Mouse (Mus musculus): ENCODE results near the gene Ghrl. TPM values are rescaled to one million over a fixed set of nuclear protein-coding genes. Genes with fewer than 3 reads are reported as not detected.

The Ghrl gene
- polyA plus RNA-seq, 1 experiment from 2014 or later, result 1.2 TPM

DNA sequence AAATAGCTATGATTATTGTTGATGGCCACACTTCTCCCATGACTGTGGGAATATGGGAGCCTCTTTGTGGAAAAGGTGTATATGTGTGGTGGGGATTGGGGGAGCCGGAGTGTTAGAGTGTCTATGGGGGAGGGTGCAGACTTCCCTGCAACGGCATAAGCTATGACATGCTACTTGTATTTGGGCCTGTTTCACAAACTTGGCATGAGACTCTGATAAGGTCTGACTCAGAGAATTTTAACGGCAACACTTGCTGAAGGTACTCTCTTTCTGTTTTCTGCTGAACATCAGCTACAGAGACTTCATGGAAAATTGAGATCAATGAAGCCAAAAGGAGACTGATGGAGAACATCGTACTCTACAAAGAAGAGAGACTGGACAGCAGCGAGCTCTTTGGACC lies 26.3 kb downstream of the Ghrl start:
- Histone ChIP-seq H3K4me2 (no peak overlapping the region), H3K36me3 (replicated peaks) (no peaks in the 10 kb centered on the region), H3K9me3 (no peaks in the 10 kb centered on the region), H3K27me3 (no peaks in the 10 kb centered on the region), H3K4me1 (peaks cover 30% of the 10 kb centered on the region), H3K27ac (no peak overlapping the region), H3K9ac (no peak overlapping the region), H3K4me3 (replicated peaks) (no peak overlapping the region)
- 89% methylated on average over 5 of the region's 5 CpGs for WGBS
- ATAC-seq (ENCODE audit: low FRiP score), result no peak

DNA sequence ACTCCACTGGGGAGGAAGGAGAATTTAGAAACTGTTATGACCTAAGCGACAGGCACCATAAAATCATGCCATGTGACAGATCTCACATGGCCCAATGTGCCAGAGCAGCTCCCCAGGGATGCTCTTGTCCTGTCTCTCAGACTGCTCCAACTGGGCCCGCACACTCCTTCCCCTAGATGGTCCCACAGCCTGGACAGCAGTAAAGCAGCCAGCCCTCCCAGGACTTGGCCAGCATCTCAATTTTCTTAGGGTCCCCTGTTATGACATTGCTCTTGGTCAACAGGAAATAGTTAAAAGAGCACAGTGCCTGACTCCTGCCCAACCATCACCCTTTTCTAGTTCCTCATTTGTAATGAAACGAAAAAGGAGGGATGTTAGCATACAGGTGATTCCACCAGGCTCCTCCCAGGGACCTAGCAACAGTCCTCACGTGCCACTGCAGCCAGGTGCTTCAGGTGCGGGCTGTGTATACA lies 27.0 kb downstream of the Ghrl start:
- Histone ChIP-seq H3K36me3 (replicated peaks) (no peaks in the 10 kb centered on the region), H3K27ac (no peak overlapping the region), H3K4me2 (no peak overlapping the region), H3K4me3 (replicated peaks) (no peak overlapping the region), H3K9me3 (no peaks in the 10 kb centered on the region), H3K9ac (no peak overlapping the region), H3K27me3 (no peaks in the 10 kb centered on the region), H3K4me1 (peaks cover 23% of the 10 kb centered on the region)
- no peak for ATAC-seq (ENCODE audit: low FRiP score)
- WGBS, result 77% methylated on average over 5 of the region's 5 CpGs

DNA sequence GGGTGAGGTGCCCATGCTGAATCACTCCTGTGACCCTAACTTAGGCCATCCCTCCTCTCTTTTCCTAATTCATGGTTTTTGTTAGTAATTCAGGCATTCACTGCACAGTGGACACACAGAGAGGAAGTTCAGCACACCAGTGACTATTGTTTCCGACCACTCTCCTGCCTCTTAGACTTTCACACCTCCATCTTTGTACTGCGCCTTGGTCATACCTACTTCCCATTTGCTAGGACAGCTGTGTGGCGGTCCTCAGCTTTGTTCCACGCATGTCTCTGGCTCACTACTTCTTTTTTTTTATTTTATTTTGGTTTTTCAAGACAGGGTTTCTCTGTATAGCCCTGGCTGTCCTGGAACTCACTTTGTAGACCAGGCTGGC lies 28.6 kb downstream of the Ghrl start:
- Histone ChIP-seq H3K36me3 (replicated peaks) (no peaks in the 10 kb centered on the region), H3K27ac (no peak overlapping the region), H3K9me3 (no peaks in the 10 kb centered on the region), H3K4me2 (peak overlapping the region; percentile 19; the same call in 1 of the 2 replicates), H3K4me3 (replicated peaks) (no peak overlapping the region), H3K4me1 (peaks cover 16% of the 10 kb centered on the region), H3K9ac (no peak overlapping the region), H3K27me3 (no peaks in the 10 kb centered on the region)
- no peak for ATAC-seq (ENCODE audit: low FRiP score)
- 86% methylated on average over 4 of the region's 4 CpGs for WGBS

DNA sequence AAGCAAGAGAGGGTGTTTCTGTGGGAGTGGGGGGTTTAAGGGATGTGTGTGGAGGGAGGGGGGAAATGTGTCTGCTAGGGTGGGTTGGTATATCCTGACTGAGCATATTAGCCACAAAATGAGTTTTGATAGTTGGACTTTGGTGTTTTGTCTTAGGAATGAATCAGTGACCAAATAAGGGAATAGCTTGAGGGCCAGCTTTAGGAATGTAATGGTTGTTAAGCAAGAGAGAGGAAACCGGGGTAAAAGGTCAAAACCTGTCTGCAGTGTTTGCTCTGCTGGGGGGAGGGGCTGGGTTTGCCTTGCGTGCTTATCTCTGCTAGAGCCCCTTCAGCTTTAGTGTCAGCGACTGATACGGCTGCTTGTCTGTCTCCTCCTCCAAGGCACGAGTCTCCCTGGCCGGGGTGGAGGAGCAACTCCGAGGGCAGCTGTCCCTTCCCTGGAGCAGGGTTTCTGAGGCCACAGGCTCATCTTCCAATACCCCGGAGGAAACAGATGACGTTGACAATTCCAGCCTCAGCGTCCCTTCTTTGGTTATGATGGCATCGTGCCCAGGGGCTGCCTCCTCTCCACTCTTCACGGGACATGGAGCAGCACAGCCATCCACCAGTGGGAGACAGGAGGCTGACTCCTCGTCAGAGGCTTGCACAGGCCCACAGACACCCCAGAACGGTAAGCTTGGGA lies 29.1 kb downstream of the Ghrl start:
- Histone ChIP-seq H3K27me3 (no peaks in the 10 kb centered on the region), H3K4me2 (peak overlapping the region; percentile 19; the same call in 1 of the 2 replicates), H3K4me1 (peaks cover 14% of the 10 kb centered on the region), H3K36me3 (replicated peaks) (no peaks in the 10 kb centered on the region), H3K27ac (no peak overlapping the region), H3K4me3 (replicated peaks) (no peak overlapping the region), H3K9ac (no peak overlapping the region), H3K9me3 (no peaks in the 10 kb centered on the region)
- 18% methylated on average over 14 of the region's 14 CpGs for WGBS
- ATAC-seq (ENCODE audit: low FRiP score), result no peak

DNA sequence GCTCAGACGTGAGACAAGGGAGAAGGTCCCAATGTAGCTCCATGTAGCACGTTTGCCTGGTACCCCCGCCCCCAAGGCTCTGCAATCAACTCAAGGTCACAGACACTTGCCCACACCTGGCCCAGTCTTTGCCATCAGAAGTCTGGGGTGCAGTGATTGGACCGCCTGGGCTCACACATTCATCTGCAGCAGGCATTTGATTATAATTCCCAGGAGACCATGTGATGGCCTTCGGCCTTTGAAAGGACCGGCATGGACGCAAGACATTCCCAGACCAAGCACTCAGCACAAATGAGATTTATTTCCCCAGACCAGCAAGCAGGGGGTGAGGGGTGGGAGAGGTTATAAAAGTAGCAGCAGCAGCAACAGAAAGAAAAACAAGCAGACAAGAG lies 29.7 kb downstream of the Ghrl start:
- H3K4me3 ChIP-seq (replicated peaks), result no peak overlapping the region
- no peak overlapping the region for H3K9ac ChIP-seq
- ATAC-seq (ENCODE audit: low FRiP score), result no peak
- no peak overlapping the region for H3K27ac ChIP-seq
- peaks cover 14% of the 10 kb centered on the region for H3K4me1 ChIP-seq
- no peaks in the 10 kb centered on the region for H3K27me3 ChIP-seq
- H3K9me3 ChIP-seq, result no peaks in the 10 kb centered on the region
- H3K4me2 ChIP-seq, result 0 out of 2 replicates have a peak overlapping the region, but pooled peaks have one; percentile 19
- no peaks in the 10 kb centered on the region for H3K36me3 ChIP-seq (replicated peaks)
- 40% methylated on average over 7 of the region's 7 CpGs for WGBS

DNA sequence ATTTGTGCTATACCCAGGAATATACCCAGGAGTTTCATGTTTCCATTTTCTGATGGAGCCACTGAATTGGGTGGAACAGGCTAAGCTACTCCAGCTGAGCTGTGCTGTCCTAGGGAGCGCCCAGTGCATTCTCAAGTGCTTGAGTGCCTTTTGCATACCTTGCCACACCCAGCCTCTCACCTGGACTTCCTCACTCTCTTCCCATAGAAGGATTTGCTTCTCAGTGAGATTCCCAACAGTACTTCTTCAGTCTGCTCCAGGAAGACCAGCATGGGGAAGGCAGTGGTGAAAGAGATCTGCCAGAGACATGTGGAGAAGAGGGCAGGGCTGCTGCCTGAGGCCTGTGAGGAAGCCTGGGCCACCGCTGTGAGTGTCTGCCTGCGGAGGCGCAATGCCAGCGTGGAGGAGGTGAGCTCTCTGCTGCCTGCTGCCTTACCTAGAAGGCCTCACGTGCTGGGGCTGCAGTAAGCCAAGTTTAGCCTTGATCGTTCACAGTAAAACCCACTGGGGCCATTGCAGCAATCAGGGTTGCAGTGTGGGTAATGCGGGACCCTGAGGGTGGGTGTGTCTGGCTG lies 33.0 kb downstream of the Ghrl start:
- ATAC-seq (ENCODE audit: low FRiP score), result no peak

DNA sequence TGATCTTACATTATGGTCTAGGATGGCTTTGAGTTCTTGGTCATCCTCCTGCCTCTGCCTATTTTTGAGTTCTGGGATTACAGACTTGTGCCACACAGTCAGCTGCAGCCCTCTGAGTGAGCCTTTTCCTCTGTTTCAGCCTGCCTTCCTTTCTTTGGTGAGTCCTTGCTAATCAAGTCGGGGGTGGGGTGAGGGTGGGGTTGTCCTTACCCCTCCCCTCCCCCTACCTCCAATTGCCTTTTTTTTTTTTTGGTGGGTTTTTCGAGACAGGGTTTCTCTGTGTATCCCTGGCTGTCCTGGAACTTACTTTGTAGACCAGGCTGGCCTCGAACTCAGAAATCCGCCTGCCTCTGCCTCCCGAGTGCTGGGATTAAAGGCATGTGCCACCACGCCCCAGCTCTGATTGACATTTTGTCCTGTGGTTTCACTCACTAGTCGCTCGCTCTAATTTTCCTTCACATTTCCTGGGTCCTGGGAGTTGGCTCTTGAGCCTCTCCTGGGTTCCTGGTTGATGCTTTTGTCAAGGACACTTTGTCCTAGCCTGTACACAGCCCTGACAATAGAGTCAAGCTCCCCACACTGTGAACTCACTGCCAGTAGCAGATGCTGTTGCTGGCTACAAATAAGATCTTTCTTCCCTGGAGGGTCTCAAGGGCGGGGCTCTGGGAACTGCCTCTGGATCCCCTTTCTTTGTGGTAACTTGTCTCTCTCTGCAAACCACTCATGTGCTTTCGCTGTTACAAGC lies 36.4 kb downstream of the Ghrl start:
- no peaks in the 10 kb centered on the region for H3K9me3 ChIP-seq
- no peak overlapping the region for H3K4me2 ChIP-seq
- no peaks in the 10 kb centered on the region for H3K27me3 ChIP-seq
- H3K4me1 ChIP-seq, result no peaks in the 10 kb centered on the region
- H3K4me3 ChIP-seq (replicated peaks), result no peak overlapping the region
- WGBS, result 83% methylated on average over 10 of the region's 10 CpGs
- H3K9ac ChIP-seq, result no peak overlapping the region
- ATAC-seq (ENCODE audit: low FRiP score), result no peak
- no peaks in the 10 kb centered on the region for H3K36me3 ChIP-seq (replicated peaks)
- H3K27ac ChIP-seq, result no peak overlapping the region

More for the DNA sequence above, 33.0 kb downstream of the Ghrl start:
- Histone ChIP-seq H3K4me1 (peaks cover 14% of the 10 kb centered on the region), H3K9ac (no peak overlapping the region), H3K9me3 (no peaks in the 10 kb centered on the region), H3K4me3 (replicated peaks) (no peak overlapping the region), H3K27me3 (no peaks in the 10 kb centered on the region), H3K4me2 (no peak overlapping the region), H3K36me3 (replicated peaks) (no peaks in the 10 kb centered on the region), H3K27ac (no peak overlapping the region)
- WGBS, result 46% methylated on average over 8 of the region's 8 CpGs

DNA sequence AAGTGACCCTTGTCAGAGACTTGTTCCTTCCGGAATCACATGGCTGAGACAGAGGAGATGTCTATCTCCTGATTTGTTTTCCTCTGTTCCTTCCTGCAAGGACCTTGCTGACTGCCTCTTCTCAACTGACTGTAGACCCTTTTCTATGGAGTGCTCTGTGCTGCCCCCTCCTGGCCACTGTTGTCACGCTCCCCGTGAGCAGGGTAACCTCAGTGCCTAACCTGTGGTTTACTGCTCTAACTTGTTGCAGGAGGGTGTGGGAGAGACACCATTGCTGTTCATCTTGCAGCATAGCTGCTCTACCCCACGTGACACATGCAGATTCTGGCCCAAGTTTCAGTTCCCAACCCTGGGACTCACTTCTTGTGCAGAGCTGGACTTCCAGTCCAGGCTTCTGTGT lies 38.4 kb downstream of the Ghrl start:
- Histone ChIP-seq H3K9me3 (no peaks in the 10 kb centered on the region), H3K4me2 (no peak overlapping the region), H3K36me3 (replicated peaks) (no peaks in the 10 kb centered on the region), H3K27ac (no peak overlapping the region), H3K4me3 (replicated peaks) (no peak overlapping the region), H3K27me3 (no peaks in the 10 kb centered on the region), H3K9ac (no peak overlapping the region), H3K4me1 (no peaks in the 10 kb centered on the region)
- 15% methylated on average over 4 of the region's 4 CpGs for WGBS
- ATAC-seq (ENCODE audit: low FRiP score), result peak; percentile 14; the same call in 1 of the 2 replicates

DNA sequence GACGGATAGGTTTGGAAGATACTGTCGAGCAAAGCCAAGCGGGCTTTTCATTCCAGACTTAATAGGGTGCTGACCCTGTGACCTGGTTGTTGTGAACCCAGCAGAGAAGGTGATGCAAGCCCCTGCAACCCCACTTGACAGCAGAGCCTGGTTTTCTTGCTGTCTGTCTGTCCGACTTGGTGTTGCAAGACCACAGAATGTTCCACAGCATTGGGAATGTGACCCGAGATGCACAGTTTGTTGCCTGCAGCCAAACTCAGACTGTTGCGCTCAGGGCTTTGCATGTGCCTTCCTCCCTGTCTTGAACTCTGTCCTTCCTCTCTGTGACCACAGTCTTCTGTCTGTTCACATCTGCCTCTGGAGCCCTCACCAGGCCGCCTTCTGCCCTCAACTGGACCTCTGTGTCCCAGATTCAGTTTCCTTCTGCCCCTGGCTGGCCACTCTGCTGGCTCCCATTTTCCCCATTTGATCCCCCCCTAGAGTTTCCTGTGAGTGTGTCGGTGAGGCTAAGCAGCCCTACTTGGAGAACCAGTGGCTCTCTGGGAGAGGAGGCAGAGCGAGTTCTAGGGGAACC lies 39.6 kb downstream of the Ghrl start:
- Histone ChIP-seq H3K4me2 (no peak overlapping the region), H3K27me3 (no peaks in the 10 kb centered on the region), H3K36me3 (replicated peaks) (no peaks in the 10 kb centered on the region), H3K9me3 (no peaks in the 10 kb centered on the region), H3K27ac (no peak overlapping the region), H3K4me3 (replicated peaks) (no peak overlapping the region), H3K9ac (no peak overlapping the region), H3K4me1 (no peaks in the 10 kb centered on the region)
- ATAC-seq (ENCODE audit: low FRiP score), result no peak
- 84% methylated on average over 9 of the region's 9 CpGs for WGBS

DNA sequence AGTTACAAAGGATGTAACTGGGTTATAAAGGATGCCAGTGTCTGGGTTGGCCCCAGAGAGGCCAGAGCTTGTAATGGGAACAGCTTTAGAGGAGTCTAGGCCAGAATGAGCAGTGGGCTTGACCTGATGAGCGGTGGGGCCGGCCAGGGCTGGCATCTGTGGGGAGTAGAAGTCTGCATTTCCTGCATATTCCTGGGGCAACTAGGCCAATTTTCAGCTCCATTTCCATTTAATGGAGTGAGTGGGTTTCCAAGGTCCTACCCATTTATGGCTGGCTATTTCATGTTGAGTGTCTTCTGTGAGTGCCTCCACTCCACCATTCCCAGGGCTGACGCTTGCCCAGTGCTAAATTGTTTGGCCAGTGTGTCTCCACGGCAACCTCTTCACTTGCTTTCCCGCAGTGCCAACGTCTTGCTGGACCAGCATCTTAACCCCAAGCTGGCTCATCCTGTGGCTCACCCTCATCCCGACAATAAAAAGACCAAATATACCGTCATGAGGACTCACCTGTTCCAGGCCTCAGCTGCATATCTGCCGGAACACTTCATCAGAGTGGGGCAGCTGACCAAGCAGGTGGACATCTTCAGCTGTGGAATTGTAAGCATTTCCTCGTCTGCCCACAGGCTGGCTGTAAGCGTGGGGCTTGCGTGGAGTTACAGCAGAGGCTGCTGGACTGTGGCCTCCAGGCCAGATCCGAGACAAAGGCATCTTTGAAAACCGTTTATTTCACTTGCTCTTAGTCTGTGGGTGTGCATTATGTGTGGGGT lies 41.3 kb downstream of the Ghrl start:
- Histone ChIP-seq H3K27me3 (no peaks in the 10 kb centered on the region), H3K4me1 (no peaks in the 10 kb centered on the region), H3K9ac (no peak overlapping the region), H3K9me3 (no peaks in the 10 kb centered on the region), H3K4me2 (no peak overlapping the region), H3K27ac (no peak overlapping the region), H3K36me3 (replicated peaks) (no peaks in the 10 kb centered on the region), H3K4me3 (replicated peaks) (no peak overlapping the region)
- ATAC-seq (ENCODE audit: low FRiP score), result no peak
- 75% methylated on average over 14 of the region's 14 CpGs for WGBS

DNA sequence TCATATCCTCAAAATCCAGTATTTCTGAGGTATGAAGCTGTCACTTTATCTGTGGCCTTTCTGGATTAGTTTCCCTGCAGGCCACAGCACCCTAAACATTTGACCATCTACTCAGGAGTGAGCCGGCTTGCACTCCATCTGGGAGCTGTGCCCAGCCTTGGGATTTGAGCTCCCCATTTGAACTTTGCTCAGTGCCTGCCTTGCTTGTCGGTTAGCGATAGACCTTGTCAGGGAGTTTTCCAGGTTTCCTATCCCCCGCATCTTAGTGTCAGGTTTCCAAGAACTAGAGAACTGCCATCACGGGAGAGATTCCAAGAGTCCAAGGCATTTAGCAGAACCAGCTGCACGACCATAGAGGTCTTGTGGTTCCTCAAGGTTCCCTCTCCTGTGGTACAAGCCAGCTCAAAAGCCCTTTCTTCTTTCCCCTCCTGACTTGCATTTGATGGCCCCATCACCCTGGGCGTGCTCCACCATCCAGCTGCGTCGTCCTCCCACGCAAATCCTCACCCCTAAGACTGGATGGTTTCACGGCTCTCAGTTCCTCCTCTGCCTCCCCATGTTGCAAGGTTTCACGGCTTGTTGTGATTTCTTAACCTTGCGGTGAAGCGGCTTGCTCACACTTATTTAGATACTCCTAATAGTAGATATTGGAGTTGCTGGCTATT lies 42.5 kb downstream of the Ghrl start:
- Histone ChIP-seq H3K36me3 (replicated peaks) (no peaks in the 10 kb centered on the region), H3K27me3 (no peaks in the 10 kb centered on the region), H3K4me1 (no peaks in the 10 kb centered on the region), H3K27ac (no peak overlapping the region), H3K9ac (no peak overlapping the region), H3K4me2 (no peak overlapping the region), H3K4me3 (replicated peaks) (no peak overlapping the region), H3K9me3 (no peaks in the 10 kb centered on the region)
- ATAC-seq (ENCODE audit: low FRiP score), result no peak
- 80% methylated on average over 14 of the region's 14 CpGs for WGBS
